Mouse (Mus musculus) hindbrain, embryonic 16.5 days (tissue): Measurements from ENCODE around the gene Drd2. TPM values are rescaled to one million over a fixed set of nuclear protein-coding genes. Genes with fewer than 3 reads are reported as not detected.

Experiments
- ATAC-seq: fragments of 200-750 bp; cut with Nextera tagmentation; 2 replicates; pipeline ENCODE4 v1.8.0; 2017; ENCODE audit warnings: moderate TSS enrichment, moderate library complexity
- H3K27ac ChIP-seq: fragments of 300-500 bp; sonication (generic); 2 replicates; pipeline ENCODE4 v1.5.1; 2014; ENCODE audit warnings: low read depth, mild to moderate bottlenecking, control low read depth, low read length, moderate library complexity
- H3K27me3 ChIP-seq: fragments of 300-500 bp; sonication (generic); replicated peaks from 2 replicates; pipeline ENCODE4 v1.6.1; 2014; ENCODE audit warnings: low read length; ENCODE audit not compliant: control insufficient read depth, insufficient read depth
- H3K36me3 ChIP-seq: fragments of 300-500 bp; sonication (generic); 2 replicates; pipeline ENCODE4 v1.6.1; 2014; ENCODE audit warnings: mild to moderate bottlenecking, low read length, moderate library complexity, mixed read lengths; ENCODE audit not compliant: control insufficient read depth, insufficient read depth
- H3K4me1 ChIP-seq: fragments of 300-500 bp; sonication (generic); 2 replicates; pipeline ENCODE4 v1.6.1; 2014; ENCODE audit warnings: low read depth, low read length; ENCODE audit not compliant: control insufficient read depth, insufficient read depth
- H3K4me2 ChIP-seq: fragments of 300-500 bp; sonication (generic); 2 replicates; pipeline ENCODE4 v1.6.1; 2014; ENCODE audit warnings: mild to moderate bottlenecking, low read length, control low read depth, moderate library complexity
- H3K4me3 ChIP-seq: fragments of 300-500 bp; sonication (generic); 2 replicates; pipeline ENCODE4 v1.5.1; 2014; ENCODE audit warnings: mild to moderate bottlenecking, low read length, control low read depth, moderate library complexity
- H3K9ac ChIP-seq: fragments of 300-500 bp; sonication (generic); 2 replicates; pipeline ENCODE4 v1.6.1; 2014; ENCODE audit warnings: low read depth, mild to moderate bottlenecking, control low read depth, low read length, moderate library complexity
- H3K9me3 ChIP-seq: fragments of 300-500 bp; sonication (generic); 2 replicates; pipeline ENCODE4 v1.6.1; 2014; ENCODE audit warnings: mild to moderate bottlenecking, low read length, moderate library complexity; ENCODE audit not compliant: control insufficient read depth
- WGBS: fragments of 180-500 bp; shearing (Covaris S2); extraction: QIAGEN DNeasy Blood & Tissue Kit; methylation state at CpG from one replicate; pipeline ENCODE4 v1.1.7; 2014; 5-methylcytosine and 5-hydroxymethylcytosine counted together
- polyA plus RNA-seq: library from polyadenylated mRNA; unstranded; fragments of >200 nt; fragmentation: Nextera tagmentation; extraction: Ambion mirVana; gene quantifications from 2 replicates; pipeline ENCODE4 v1.2.1, GENCODE M21; 2015

Gene Drd2
- polyA plus RNA-seq, 1 experiment from 2014 or later = 2.4 TPM

DNA sequence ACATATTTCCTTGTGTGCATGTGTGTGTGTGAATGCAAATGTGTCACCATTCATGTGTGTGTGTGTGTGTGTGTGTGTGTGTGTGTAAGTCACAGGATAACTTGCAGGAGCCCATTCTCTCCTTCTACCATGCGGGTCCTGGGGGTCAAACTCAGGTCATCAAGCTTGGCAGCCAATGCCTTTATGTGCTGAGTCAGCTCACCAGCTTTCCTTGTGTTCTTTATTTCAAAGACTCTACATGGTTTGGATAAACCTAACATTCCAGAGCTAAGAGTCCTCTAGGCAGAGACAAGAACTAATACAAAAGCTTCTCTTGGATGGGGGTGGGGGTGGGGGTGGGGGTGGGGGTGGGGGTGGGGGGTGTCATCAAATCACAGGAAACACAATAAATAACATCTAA lies 85.2 kb downstream of the Drd2 start:
- Histone ChIP-seq H3K27ac (no peak overlapping the region), H3K9ac (no peak overlapping the region), H3K27me3 (no peaks in the 10 kb centered on the region), H3K4me3 (no peak overlapping the region), H3K36me3 (no peaks in the 10 kb centered on the region), H3K4me1 (no peaks in the 10 kb centered on the region; the same call in 1 of the 2 replicates), H3K4me2 (no peak overlapping the region), H3K9me3 (no peaks in the 10 kb centered on the region)
- no peak for ATAC-seq
- WGBS = 47% methylated on average over 1 of the region's 1 CpGs

DNA sequence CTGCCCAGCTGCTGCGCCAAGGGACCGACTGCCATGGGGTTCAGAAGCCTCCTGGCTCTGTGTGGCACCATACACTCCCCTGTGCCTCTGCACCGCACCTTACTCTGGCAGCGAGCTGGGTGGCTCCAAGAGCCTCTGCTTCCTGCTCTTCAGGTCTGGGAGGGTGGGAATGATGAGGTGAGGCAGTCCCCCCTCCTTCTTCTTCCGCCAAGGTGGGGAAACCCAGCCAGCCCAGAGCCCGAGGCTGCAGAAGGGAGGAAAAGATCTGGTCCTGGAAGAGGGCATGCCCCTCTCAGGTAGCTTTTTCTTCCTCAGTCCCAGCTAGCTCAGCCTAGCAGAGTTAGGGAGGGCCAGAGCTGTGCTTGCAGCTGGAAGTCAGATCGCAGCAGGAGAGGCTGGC lies 86.5 kb downstream of the Drd2 start, which contains the start of gene Ankk1:
Gene Ankk1 (minus strand): TSS at position 101 of the 400 bp plus-strand sequence.
- Histone ChIP-seq H3K4me3 (no peak within 1 kb of the TSS), H3K27me3 (no peaks in the 10 kb centered on the region), H3K9ac (no peak within 1 kb of the TSS), H3K27ac (no peak within 1 kb of the TSS), H3K4me2 (no peak within 1 kb of the TSS), H3K4me1 (no peaks in the 10 kb centered on the region; the same call in 1 of the 2 replicates), H3K36me3 (no peaks in the 10 kb centered on the region), H3K9me3 (no peaks in the 10 kb centered on the region)
- 81% methylated on average over 7 of the region's 7 CpGs for WGBS
- ATAC-seq = no peak

GRCm38 (mm10) chr9:49427478-49427877 lies 87.1 kb downstream of the Drd2 start:
- WGBS = 73% methylated on average over 5 of the region's 5 CpGs

GRCm38 (mm10) chr9:49442621-49443020 lies 102.2 kb downstream of the Drd2 start:
- Histone ChIP-seq H3K27me3 (no peaks in the 10 kb centered on the region), H3K4me1 (no peaks in the 10 kb centered on the region), H3K4me3 (no peak overlapping the region), H3K36me3 (no peaks in the 10 kb centered on the region), H3K9me3 (no peaks in the 10 kb centered on the region), H3K27ac (no peak overlapping the region), H3K4me2 (no peak overlapping the region), H3K9ac (no peak overlapping the region)
- ATAC-seq = no peak
- 70% methylated on average over 3 of the region's 3 CpGs for WGBS

More at GRCm38 (mm10) chr9:49427478-49427877, 87.1 kb downstream of the Drd2 start:
- Histone ChIP-seq H3K9ac (no peak overlapping the region), H3K4me3 (no peak overlapping the region), H3K4me1 (no peaks in the 10 kb centered on the region; the same call in 1 of the 2 replicates), H3K27me3 (no peaks in the 10 kb centered on the region), H3K36me3 (no peaks in the 10 kb centered on the region), H3K9me3 (no peaks in the 10 kb centered on the region), H3K27ac (no peak overlapping the region), H3K4me2 (no peak overlapping the region)
- no peak for ATAC-seq

- Histone ChIP-seq H3K4me2 (no peak overlapping the region), H3K4me1 (no peaks in the 10 kb centered on the region), H3K9ac (no peak overlapping the region), H3K36me3 (no peaks in the 10 kb centered on the region), H3K9me3 (no peaks in the 10 kb centered on the region), H3K27me3 (no peaks in the 10 kb centered on the region), H3K4me3 (no peak overlapping the region), H3K27ac (no peak overlapping the region)
- 85% methylated on average over 3 of the region's 3 CpGs for WGBS
- ATAC-seq = no peak
Observed at GRCm38 (mm10) chr9:49450491-49450890, 110.1 kb downstream of the Drd2 start.

- no peak for ATAC-seq
- H3K4me2 ChIP-seq = no peak overlapping the region
- no peak overlapping the region for H3K4me3 ChIP-seq
Observed at GRCm38 (mm10) chr9:49452396-49452795, 112.0 kb downstream of the Drd2 start.

GRCm38 (mm10) chr9:49456136-49456535 lies 115.7 kb downstream of the Drd2 start:
- Histone ChIP-seq H3K4me3 (no peak overlapping the region), H3K9me3 (no peaks in the 10 kb centered on the region), H3K4me2 (no peak overlapping the region), H3K27ac (no peak overlapping the region), H3K27me3 (no peaks in the 10 kb centered on the region), H3K36me3 (no peaks in the 10 kb centered on the region), H3K4me1 (no peaks in the 10 kb centered on the region), H3K9ac (no peak overlapping the region)
- WGBS = 90% methylated on average over 3 of the region's 3 CpGs
- ATAC-seq = no peak

More at GRCm38 (mm10) chr9:49452396-49452795, 112.0 kb downstream of the Drd2 start:
- no peak overlapping the region for H3K27ac ChIP-seq
- H3K4me1 ChIP-seq = no peaks in the 10 kb centered on the region
- no peaks in the 10 kb centered on the region for H3K36me3 ChIP-seq
- WGBS = 100% methylated on average over 1 of the region's 1 CpGs
- H3K27me3 ChIP-seq = no peaks in the 10 kb centered on the region
- H3K9me3 ChIP-seq = no peaks in the 10 kb centered on the region
- no peak overlapping the region for H3K9ac ChIP-seq

Other genes starting within 250 kb of the Drd2 start
- gene Gm4894, start 90.1 kb upstream of the Drd2 start, polyA plus RNA-seq = not detected in 2 replicates
- gene Ankk1, start 86.4 kb downstream of the Drd2 start, polyA plus RNA-seq = not detected in 2 replicates
- 2.1 and 2.6 TPM in 2 replicates for gene Ttc12, start 145.6 kb downstream of the Drd2 start, polyA plus RNA-seq